Mouse (Mus musculus): Measurements from ENCODE around the gene Lhfp. TPM values are rescaled to one million over a fixed set of nuclear protein-coding genes. Genes with fewer than 3 reads are reported as not detected.
"Not testable (repeated sequence)": the region's sequence is repeated elsewhere in the genome, so short reads cannot be mapped to it uniquely, and the experiment has no call there.

Gene Lhfp
- polyA plus RNA-seq, 1 experiment from 2014 or later: 41.0 TPM

GRCm38 (mm10) chr3:53231112-53231511 is 189.8 kb downstream of the Lhfp start:
- Histone ChIP-seq H3K27ac (replicated peaks) (no peak overlapping the region), H3K36me3 (no peaks in the 10 kb centered on the region), H3K9me3 (no peaks in the 10 kb centered on the region), H3K4me2 (replicated peaks) (no peak overlapping the region), H3K9ac (replicated peaks) (no peak overlapping the region), H3K4me3 (no peak overlapping the region), H3K4me1 (0 out of 2 replicates have a peak, but pooled peaks cover 6% of the 10 kb centered on the region), H3K27me3 (no peaks in the 10 kb centered on the region)
- 48% methylated on average over 3 of the region's 3 CpGs for WGBS
- no peak for ATAC-seq (replicated peaks)

GRCm38 (mm10) chr3:53232411-53232810 is 191.1 kb downstream of the Lhfp start:
- H3K27me3 ChIP-seq; ATAC-seq (replicated peaks); H3K4me3 ChIP-seq; H3K9me3 ChIP-seq; H3K4me1 ChIP-seq; H3K36me3 ChIP-seq; H3K9ac ChIP-seq (replicated peaks); H3K27ac ChIP-seq (replicated peaks); H3K4me2 ChIP-seq (replicated peaks): not testable (repeated sequence)
- 86% methylated on average over 9 of the region's 9 CpGs for WGBS

DNA sequence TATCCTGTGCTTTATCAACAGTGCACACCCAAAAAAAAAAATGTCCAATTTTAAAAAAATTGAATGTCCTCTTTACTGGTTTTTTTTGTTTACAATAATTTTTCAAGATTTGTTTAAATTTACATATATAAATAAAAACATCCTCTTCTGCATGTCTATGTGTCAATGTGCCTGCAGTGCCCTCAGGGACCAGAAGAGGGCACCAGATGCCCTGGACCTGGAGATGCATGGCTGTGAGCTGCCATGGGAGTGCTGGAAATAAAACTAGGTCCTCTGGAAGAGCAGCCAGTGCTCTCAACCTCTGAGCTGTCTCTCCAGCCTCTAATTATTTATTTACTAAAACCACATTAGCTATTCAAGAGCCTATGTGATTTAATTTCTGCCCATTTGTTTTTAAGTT is 193.4 kb downstream of the Lhfp start:
- ATAC-seq (replicated peaks): no peak
- H3K27me3 ChIP-seq: no peaks in the 10 kb centered on the region
- no peaks in the 10 kb centered on the region for H3K9me3 ChIP-seq
- no peak overlapping the region for H3K9ac ChIP-seq (replicated peaks)
- H3K4me3 ChIP-seq: no peak overlapping the region
- 0 out of 2 replicates have a peak, but pooled peaks cover 6% of the 10 kb centered on the region for H3K4me1 ChIP-seq
- H3K4me2 ChIP-seq (replicated peaks): no peak overlapping the region
- H3K36me3 ChIP-seq: no peaks in the 10 kb centered on the region
- H3K27ac ChIP-seq (replicated peaks): no peak overlapping the region

DNA sequence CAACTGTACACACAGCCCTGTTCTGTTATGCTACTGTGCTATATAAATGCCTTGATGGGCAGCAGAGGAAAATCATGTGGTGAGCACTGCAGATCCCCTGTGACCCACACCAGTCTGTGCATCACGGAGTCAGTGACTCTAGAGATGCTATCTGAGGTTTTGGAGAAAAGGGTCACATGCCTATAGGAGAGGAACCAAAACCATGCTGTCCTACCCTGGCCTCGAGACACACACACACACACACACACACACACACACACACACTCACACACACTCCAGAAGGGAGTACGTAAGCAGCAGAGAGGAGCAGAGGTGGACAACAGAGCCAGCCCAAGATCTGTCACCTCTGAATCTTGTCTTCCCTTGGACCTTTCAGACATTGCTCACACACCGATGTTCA is 195.1 kb downstream of the Lhfp start:
- H3K4me2 ChIP-seq (replicated peaks): no peak overlapping the region
- H3K4me1 ChIP-seq: no peaks in the 10 kb centered on the region
- H3K9ac ChIP-seq (replicated peaks): no peak overlapping the region
- no peaks in the 10 kb centered on the region for H3K36me3 ChIP-seq
- no peak overlapping the region for H3K4me3 ChIP-seq
- H3K27ac ChIP-seq (replicated peaks): no peak overlapping the region
- WGBS: 90% methylated on average over 4 of the region's 4 CpGs
- ATAC-seq (replicated peaks): no peak
- no peaks in the 10 kb centered on the region for H3K27me3 ChIP-seq
- no peaks in the 10 kb centered on the region for H3K9me3 ChIP-seq

- Histone ChIP-seq H3K9me3 (no peaks in the 10 kb centered on the region), H3K4me2 (replicated peaks) (no peak overlapping the region), H3K36me3 (no peaks in the 10 kb centered on the region), H3K4me3 (no peak overlapping the region), H3K9ac (replicated peaks) (no peak overlapping the region), H3K27me3 (no peaks in the 10 kb centered on the region), H3K4me1 (no peaks in the 10 kb centered on the region), H3K27ac (replicated peaks) (no peak overlapping the region)
- 95% methylated on average over 3 of the region's 3 CpGs for WGBS
- ATAC-seq (replicated peaks): no peak
Observed at GRCm38 (mm10) chr3:53240150-53240549, 198.8 kb downstream of the Lhfp start.

- H3K4me3 ChIP-seq: no peak overlapping the region
- H3K27ac ChIP-seq (replicated peaks): no peak overlapping the region
- no peaks in the 10 kb centered on the region for H3K4me1 ChIP-seq
- no peaks in the 10 kb centered on the region for H3K27me3 ChIP-seq
- H3K4me2 ChIP-seq (replicated peaks): no peak overlapping the region
- H3K36me3 ChIP-seq: no peaks in the 10 kb centered on the region
- 96% methylated on average over 9 of the region's 9 CpGs for WGBS
- no peak overlapping the region for H3K9ac ChIP-seq (replicated peaks)
- H3K9me3 ChIP-seq: no peaks in the 10 kb centered on the region
- ATAC-seq (replicated peaks): no peak
Observed at GRCm38 (mm10) chr3:53245571-53246208, 204.4 kb downstream of the Lhfp start.

GRCm38 (mm10) chr3:53247102-53247501 is 205.8 kb downstream of the Lhfp start:
- H3K27ac ChIP-seq (replicated peaks): no peak overlapping the region
- no peaks in the 10 kb centered on the region for H3K27me3 ChIP-seq
- no peaks in the 10 kb centered on the region for H3K36me3 ChIP-seq
- no peaks in the 10 kb centered on the region for H3K9me3 ChIP-seq
- ATAC-seq (replicated peaks): no peak
- H3K4me2 ChIP-seq (replicated peaks): no peak overlapping the region
- no peak overlapping the region for H3K9ac ChIP-seq (replicated peaks)
- WGBS: 76% methylated on average over 3 of the region's 3 CpGs
- H3K4me3 ChIP-seq: no peak overlapping the region
- no peaks in the 10 kb centered on the region for H3K4me1 ChIP-seq

GRCm38 (mm10) chr3:53248158-53248874 is 207.0 kb downstream of the Lhfp start:
- no peak overlapping the region for H3K4me3 ChIP-seq
- ATAC-seq (replicated peaks): 0 out of 2 replicates have a peak, but pooled peaks have one; percentile 30
- 15% methylated on average over 10 of the region's 10 CpGs for WGBS
- no peak overlapping the region for H3K9ac ChIP-seq (replicated peaks)
- H3K36me3 ChIP-seq: no peaks in the 10 kb centered on the region
- no peaks in the 10 kb centered on the region for H3K27me3 ChIP-seq
- no peaks in the 10 kb centered on the region for H3K9me3 ChIP-seq
- no peak overlapping the region for H3K4me2 ChIP-seq (replicated peaks)
- 0 out of 2 replicates have a peak overlapping the region, but pooled peaks have one; percentile 14 for H3K27ac ChIP-seq (replicated peaks)
- peaks cover 5% of the 10 kb centered on the region for H3K4me1 ChIP-seq

DNA sequence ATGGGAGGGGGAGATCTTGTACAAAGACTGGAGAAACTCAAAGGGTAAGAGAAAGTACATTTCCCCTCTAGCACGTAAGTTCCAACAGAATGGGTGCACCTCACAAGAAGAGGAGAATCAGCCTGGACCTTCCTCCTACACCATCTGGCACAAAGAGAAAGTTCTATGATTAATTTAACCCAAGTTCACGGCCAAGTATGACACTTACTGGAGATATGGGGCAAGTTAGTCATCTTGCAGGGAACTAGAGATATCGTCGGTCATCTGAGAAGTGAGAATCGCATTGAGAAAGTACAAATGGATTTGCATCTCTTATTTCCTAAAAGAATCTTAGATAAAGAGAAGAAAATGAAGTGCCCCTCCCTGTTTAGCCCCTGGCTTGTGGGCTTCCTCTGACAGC is 211.2 kb downstream of the Lhfp start:
- Histone ChIP-seq H3K27ac (replicated peaks) (no peak overlapping the region), H3K9me3 (no peaks in the 10 kb centered on the region), H3K4me1 (peaks cover 9% of the 10 kb centered on the region), H3K27me3 (no peaks in the 10 kb centered on the region), H3K36me3 (no peaks in the 10 kb centered on the region), H3K4me3 (no peak overlapping the region), H3K4me2 (replicated peaks) (no peak overlapping the region), H3K9ac (replicated peaks) (no peak overlapping the region)
- no peak for ATAC-seq (replicated peaks)
- 95% methylated on average over 5 of the region's 5 CpGs for WGBS

DNA sequence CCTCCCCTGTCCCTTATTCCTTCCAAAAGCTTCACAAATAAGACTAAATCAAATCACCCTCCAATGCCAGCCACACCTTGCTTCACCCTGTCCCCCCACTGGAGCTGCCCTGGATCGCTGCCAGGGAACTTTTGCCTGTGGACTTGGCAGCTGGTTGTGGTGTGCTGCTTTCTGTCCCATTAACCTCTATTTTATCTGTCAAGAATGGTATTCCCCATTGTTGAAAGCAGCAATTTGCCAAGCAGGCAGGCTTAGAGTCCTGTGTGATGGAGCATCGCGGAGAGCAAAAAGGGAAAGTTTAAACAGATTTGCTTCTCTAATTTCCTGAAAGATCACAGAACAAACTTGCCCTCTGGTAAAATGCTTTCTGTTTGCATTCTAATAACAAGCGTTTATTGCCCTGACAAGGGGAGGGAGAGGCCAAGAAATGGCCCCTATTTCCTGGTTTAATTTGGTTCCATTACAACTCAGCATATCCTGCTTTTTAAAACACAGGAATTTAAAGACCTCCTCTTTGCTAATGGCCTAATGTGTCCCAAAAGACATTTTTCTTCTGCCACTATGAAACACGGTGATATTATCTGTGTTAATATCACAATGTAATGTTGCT is 212.0 kb downstream of the Lhfp start:
- H3K27me3 ChIP-seq: no peaks in the 10 kb centered on the region
- no peak overlapping the region for H3K4me3 ChIP-seq
- no peak overlapping the region for H3K4me2 ChIP-seq (replicated peaks)
- H3K9ac ChIP-seq (replicated peaks): no peak overlapping the region
- peaks cover 9% of the 10 kb centered on the region for H3K4me1 ChIP-seq
- WGBS: 50% methylated on average over 5 of the region's 5 CpGs
- ATAC-seq (replicated peaks): no peak
- no peak overlapping the region for H3K27ac ChIP-seq (replicated peaks)
- no peaks in the 10 kb centered on the region for H3K9me3 ChIP-seq
- no peaks in the 10 kb centered on the region for H3K36me3 ChIP-seq

DNA sequence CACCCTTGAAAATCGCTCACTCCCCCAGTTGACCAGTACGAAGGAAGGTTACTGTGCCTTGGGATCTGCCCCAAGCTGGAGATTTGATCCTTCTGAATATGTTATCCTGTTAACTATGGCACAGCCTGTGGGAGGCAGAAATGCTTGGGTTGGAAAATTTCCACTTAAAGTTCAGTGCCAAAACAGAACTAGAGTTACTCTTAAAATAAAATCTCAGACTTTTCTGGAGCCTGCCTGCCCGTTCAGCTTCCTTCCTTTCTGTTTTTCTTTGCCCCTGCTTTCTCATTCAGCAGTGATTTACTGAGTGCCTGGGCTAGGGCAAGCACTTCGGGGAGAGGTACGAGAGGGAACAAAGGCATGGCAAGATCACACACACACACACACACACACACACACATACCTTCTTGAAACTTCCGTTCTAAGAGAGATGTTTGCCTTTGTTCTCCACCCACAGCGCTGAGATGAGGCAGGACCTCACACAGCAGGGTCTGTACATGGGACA is 217.4 kb downstream of the Lhfp start:
- Histone ChIP-seq H3K36me3 (no peaks in the 10 kb centered on the region), H3K9me3 (no peaks in the 10 kb centered on the region), H3K27ac (replicated peaks) (no peak overlapping the region), H3K4me2 (replicated peaks) (no peak overlapping the region), H3K4me1 (no peaks in the 10 kb centered on the region; the same call in 1 of the 2 replicates), H3K9ac (replicated peaks) (no peak overlapping the region), H3K27me3 (no peaks in the 10 kb centered on the region), H3K4me3 (no peak overlapping the region)
- WGBS: 42% methylated on average over 7 of the region's 7 CpGs
- no peak for ATAC-seq (replicated peaks)

DNA sequence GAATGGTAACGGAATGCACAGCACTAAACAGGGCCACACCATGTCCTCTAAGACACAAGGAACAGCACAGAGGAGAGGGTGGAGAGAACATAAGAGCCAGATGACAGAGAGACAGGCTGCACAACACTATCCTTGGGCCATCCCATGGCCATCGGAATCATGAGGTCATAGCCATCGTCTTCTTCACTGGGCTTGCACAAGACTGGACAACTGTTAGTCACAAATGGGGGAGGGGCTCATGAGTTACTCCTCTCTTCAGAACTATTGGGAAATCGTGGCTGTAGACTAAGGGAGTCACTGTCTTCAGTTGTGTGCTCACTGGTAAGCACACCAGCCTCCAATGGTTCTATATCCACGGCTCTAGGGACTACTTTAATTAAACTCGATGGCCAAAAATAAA is 224.8 kb downstream of the Lhfp start:
- ATAC-seq (replicated peaks): no peak
- WGBS: 88% methylated on average over 6 of the region's 6 CpGs
- Histone ChIP-seq H3K27me3 (no peaks in the 10 kb centered on the region), H3K36me3 (no peaks in the 10 kb centered on the region), H3K9ac (replicated peaks) (no peak overlapping the region), H3K9me3 (no peaks in the 10 kb centered on the region), H3K4me2 (replicated peaks) (no peak overlapping the region), H3K4me3 (no peak overlapping the region), H3K27ac (replicated peaks) (no peak overlapping the region), H3K4me1 (no peaks in the 10 kb centered on the region; the same call in 1 of the 2 replicates)
